Mouse (Mus musculus): Measurements from ENCODE around the gene Padi6. TPM values are rescaled to one million over a fixed set of nuclear protein-coding genes. Genes with fewer than 3 reads are reported as not detected.
A peak's percentile ranks its signal among the peaks of the same experiment; 100 is the strongest.

The Padi6 gene
- polyA plus RNA-seq, 1 experiment from 2014 or later: not detected

GRCm38 (mm10) chr4:140721968-140722490 is 20.4 kb downstream of the Padi6 start:
- Histone ChIP-seq H3K9me3 (replicated peaks; ENCODE audit: control insufficient read depth, low read length, poor library complexity, severe bottlenecking) (no peaks in the 10 kb centered on the region), H3K4me3 (ENCODE audit: low read depth, low read length) (no peak overlapping the region), H3K27ac (ENCODE audit: low read length) (no peak overlapping the region), H3K27me3 (ENCODE audit: control insufficient read depth, insufficient read depth, low read depth, low read length) (no peaks in the 10 kb centered on the region), H3K4me1 (ENCODE audit: control insufficient read depth, insufficient read depth, low read length) (0 out of 2 replicates have a peak, but pooled peaks cover 2% of the 10 kb centered on the region), H3K4me2 (ENCODE audit: low read length) (no peak overlapping the region), H3K9ac (ENCODE audit: low read depth, low read length) (no peak overlapping the region), H3K36me3 (ENCODE audit: control insufficient read depth, insufficient read depth, low read length) (peaks cover 34% of the 10 kb centered on the region)
- 88% methylated on average over 20 of the region's 20 CpGs for WGBS
- no peak for ATAC-seq

GRCm38 (mm10) chr4:140720091-140720490 is 22.4 kb downstream of the Padi6 start:
- Histone ChIP-seq H3K27ac (ENCODE audit: low read length) (no peak overlapping the region), H3K36me3 (ENCODE audit: control insufficient read depth, insufficient read depth, low read length) (peaks cover 49% of the 10 kb centered on the region), H3K9ac (ENCODE audit: low read depth, low read length) (no peak overlapping the region), H3K9me3 (replicated peaks; ENCODE audit: control insufficient read depth, low read length, poor library complexity, severe bottlenecking) (no peaks in the 10 kb centered on the region), H3K4me3 (ENCODE audit: low read depth, low read length) (no peak overlapping the region), H3K27me3 (ENCODE audit: control insufficient read depth, insufficient read depth, low read depth, low read length) (no peaks in the 10 kb centered on the region), H3K4me1 (ENCODE audit: control insufficient read depth, insufficient read depth, low read length) (0 out of 2 replicates have a peak, but pooled peaks cover 2% of the 10 kb centered on the region), H3K4me2 (ENCODE audit: low read length) (no peak overlapping the region)
- no peak for ATAC-seq
- 92% methylated on average over 5 of the region's 5 CpGs for WGBS

- H3K4me1 ChIP-seq (ENCODE audit: control insufficient read depth, insufficient read depth, low read length): peaks cover 3% of the 10 kb centered on the region
- H3K4me3 ChIP-seq (ENCODE audit: low read depth, low read length): no peak overlapping the region
- H3K27me3 ChIP-seq (ENCODE audit: control insufficient read depth, insufficient read depth, low read depth, low read length): no peaks in the 10 kb centered on the region
- ATAC-seq: no peak
- WGBS: 94% methylated on average over 9 of the region's 9 CpGs
- H3K36me3 ChIP-seq (ENCODE audit: control insufficient read depth, insufficient read depth, low read length): peaks cover 50% of the 10 kb centered on the region
- H3K4me2 ChIP-seq (ENCODE audit: low read length): no peak overlapping the region
- no peak overlapping the region for H3K27ac ChIP-seq (ENCODE audit: low read length)
- H3K9me3 ChIP-seq (replicated peaks; ENCODE audit: control insufficient read depth, low read length, poor library complexity, severe bottlenecking): no peaks in the 10 kb centered on the region
- no peak overlapping the region for H3K9ac ChIP-seq (ENCODE audit: low read depth, low read length)
Measured at GRCm38 (mm10) chr4:140718436-140718835, 24.0 kb downstream of the Padi6 start.

GRCm38 (mm10) chr4:140716994-140717393 is 25.4 kb downstream of the Padi6 start:
- no peaks in the 10 kb centered on the region for H3K27me3 ChIP-seq (ENCODE audit: control insufficient read depth, insufficient read depth, low read depth, low read length)
- H3K36me3 ChIP-seq (ENCODE audit: control insufficient read depth, insufficient read depth, low read length): peaks cover 61% of the 10 kb centered on the region
- H3K4me3 ChIP-seq (ENCODE audit: low read depth, low read length): no peak overlapping the region
- ATAC-seq: no peak
- 91% methylated on average over 11 of the region's 11 CpGs for WGBS
- no peak overlapping the region for H3K9ac ChIP-seq (ENCODE audit: low read depth, low read length)
- no peak overlapping the region for H3K27ac ChIP-seq (ENCODE audit: low read length)
- H3K9me3 ChIP-seq (replicated peaks; ENCODE audit: control insufficient read depth, low read length, poor library complexity, severe bottlenecking): no peaks in the 10 kb centered on the region
- no peak overlapping the region for H3K4me2 ChIP-seq (ENCODE audit: low read length)
- H3K4me1 ChIP-seq (ENCODE audit: control insufficient read depth, insufficient read depth, low read length): peaks cover 6% of the 10 kb centered on the region

GRCm38 (mm10) chr4:140714586-140714985 is 27.9 kb downstream of the Padi6 start:
- Histone ChIP-seq H3K4me1 (ENCODE audit: control insufficient read depth, insufficient read depth, low read length) (peaks cover 6% of the 10 kb centered on the region), H3K27me3 (ENCODE audit: control insufficient read depth, insufficient read depth, low read depth, low read length) (no peaks in the 10 kb centered on the region)
- ATAC-seq: peak; percentile 5; the same call in 1 of the 2 replicates

GRCm38 (mm10) chr4:140713480-140714365 is 28.7 kb downstream of the Padi6 start:
- Histone ChIP-seq H3K9me3 (replicated peaks; ENCODE audit: control insufficient read depth, low read length, poor library complexity, severe bottlenecking) (no peaks in the 10 kb centered on the region), H3K27me3 (ENCODE audit: control insufficient read depth, insufficient read depth, low read depth, low read length) (no peaks in the 10 kb centered on the region), H3K4me2 (ENCODE audit: low read length) (no peak overlapping the region), H3K36me3 (ENCODE audit: control insufficient read depth, insufficient read depth, low read length) (peaks cover 51% of the 10 kb centered on the region), H3K9ac (ENCODE audit: low read depth, low read length) (peak overlapping the region; percentile 15; the same call in 1 of the 2 replicates), H3K27ac (ENCODE audit: low read length) (peak overlapping the region; percentile 23), H3K4me3 (ENCODE audit: low read depth, low read length) (no peak overlapping the region), H3K4me1 (ENCODE audit: control insufficient read depth, insufficient read depth, low read length) (peaks cover 6% of the 10 kb centered on the region)
- whole genome bisulfite sequencing: 24% methylated on average over 29 of the region's 29 CpGs
- ATAC-seq: peak; percentile 91

More at GRCm38 (mm10) chr4:140714586-140714985, 27.9 kb downstream of the Padi6 start:
- H3K36me3 ChIP-seq (ENCODE audit: control insufficient read depth, insufficient read depth, low read length): peaks cover 47% of the 10 kb centered on the region
- WGBS: 81% methylated on average over 5 of the region's 5 CpGs
- H3K9ac ChIP-seq (ENCODE audit: low read depth, low read length): no peak overlapping the region
- H3K4me2 ChIP-seq (ENCODE audit: low read length): no peak overlapping the region
- peak overlapping the region; percentile 23 for H3K27ac ChIP-seq (ENCODE audit: low read length)
- H3K9me3 ChIP-seq (replicated peaks; ENCODE audit: control insufficient read depth, low read length, poor library complexity, severe bottlenecking): no peaks in the 10 kb centered on the region
- H3K4me3 ChIP-seq (ENCODE audit: low read depth, low read length): no peak overlapping the region

GRCm38 (mm10) chr4:140711360-140711759 is 31.1 kb downstream of the Padi6 start:
- H3K27me3 ChIP-seq (ENCODE audit: control insufficient read depth, insufficient read depth, low read depth, low read length): no peaks in the 10 kb centered on the region
- no peak overlapping the region for H3K9ac ChIP-seq (ENCODE audit: low read depth, low read length)
- H3K4me1 ChIP-seq (ENCODE audit: control insufficient read depth, insufficient read depth, low read length): peaks cover 6% of the 10 kb centered on the region
- no peak overlapping the region for H3K4me2 ChIP-seq (ENCODE audit: low read length)
- H3K27ac ChIP-seq (ENCODE audit: low read length): no peak overlapping the region
- no peak for ATAC-seq
- 78% methylated on average over 5 of the region's 5 CpGs for WGBS
- no peak overlapping the region for H3K4me3 ChIP-seq (ENCODE audit: low read depth, low read length)
- peaks cover 40% of the 10 kb centered on the region for H3K36me3 ChIP-seq (ENCODE audit: control insufficient read depth, insufficient read depth, low read length)
- no peaks in the 10 kb centered on the region for H3K9me3 ChIP-seq (replicated peaks; ENCODE audit: control insufficient read depth, low read length, poor library complexity, severe bottlenecking)

- Histone ChIP-seq H3K4me1 (ENCODE audit: control insufficient read depth, insufficient read depth, low read length) (peaks cover 6% of the 10 kb centered on the region), H3K27me3 (ENCODE audit: control insufficient read depth, insufficient read depth, low read depth, low read length) (no peaks in the 10 kb centered on the region), H3K27ac (ENCODE audit: low read length) (no peak overlapping the region), H3K4me2 (ENCODE audit: low read length) (no peak overlapping the region), H3K4me3 (ENCODE audit: low read depth, low read length) (no peak overlapping the region), H3K9me3 (replicated peaks; ENCODE audit: control insufficient read depth, low read length, poor library complexity, severe bottlenecking) (no peaks in the 10 kb centered on the region), H3K36me3 (ENCODE audit: control insufficient read depth, insufficient read depth, low read length) (peaks cover 35% of the 10 kb centered on the region), H3K9ac (ENCODE audit: low read depth, low read length) (no peak overlapping the region)
- 74% methylated on average over 10 of the region's 10 CpGs for WGBS
- ATAC-seq: no peak
Measured at GRCm38 (mm10) chr4:140710781-140711180, 31.7 kb downstream of the Padi6 start.

- Histone ChIP-seq H3K27me3 (ENCODE audit: control insufficient read depth, insufficient read depth, low read depth, low read length) (no peaks in the 10 kb centered on the region), H3K4me3 (ENCODE audit: low read depth, low read length) (no peak overlapping the region), H3K4me1 (ENCODE audit: control insufficient read depth, insufficient read depth, low read length) (peaks cover 10% of the 10 kb centered on the region), H3K4me2 (ENCODE audit: low read length) (no peak overlapping the region), H3K27ac (ENCODE audit: low read length) (no peak overlapping the region), H3K9ac (ENCODE audit: low read depth, low read length) (no peak overlapping the region), H3K36me3 (ENCODE audit: control insufficient read depth, insufficient read depth, low read length) (peaks cover 28% of the 10 kb centered on the region), H3K9me3 (replicated peaks; ENCODE audit: control insufficient read depth, low read length, poor library complexity, severe bottlenecking) (no peaks in the 10 kb centered on the region)
- no peak for ATAC-seq
- 88% methylated on average over 10 of the region's 10 CpGs for WGBS
Measured at GRCm38 (mm10) chr4:140709617-140710016, 32.8 kb downstream of the Padi6 start.
